In the genomic region with DNA sequence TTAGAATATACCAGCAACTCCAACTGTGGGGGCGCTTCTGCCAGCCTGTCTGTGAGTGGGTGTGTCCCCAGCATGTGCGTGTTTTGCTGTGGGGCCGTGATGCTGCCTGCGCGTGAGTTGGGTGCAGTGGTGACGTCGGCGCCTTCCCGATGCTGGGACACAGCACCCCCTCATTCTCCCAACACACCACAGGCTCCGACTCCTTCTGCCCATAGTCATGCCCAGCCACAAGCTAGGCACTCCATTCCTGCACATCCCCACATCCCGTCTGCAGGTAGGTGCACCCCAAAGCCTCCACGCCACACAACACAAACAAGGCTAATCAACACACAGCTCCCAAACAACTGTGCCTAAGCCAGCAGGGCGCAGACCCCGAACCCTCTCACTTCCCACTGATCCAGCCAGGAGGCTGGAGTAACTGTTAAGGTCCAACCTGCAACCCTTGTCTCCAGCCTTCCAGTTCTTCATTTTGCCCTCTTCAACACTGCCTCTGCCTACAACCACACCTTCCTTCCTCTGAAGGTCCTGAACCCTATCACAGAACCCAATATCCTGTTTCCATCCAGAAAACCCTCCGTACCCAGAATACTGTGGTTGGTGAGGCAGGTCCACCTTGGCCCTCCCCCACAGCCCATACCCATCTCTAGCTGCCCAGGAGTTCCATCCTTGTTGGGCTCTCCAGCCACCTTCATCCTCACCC, we compare ENCODE assay signal across 8 mouse cellular contexts. TPM values are rescaled to one million over a fixed set of nuclear protein-coding genes. Genes with fewer than 3 reads are reported as not detected.
DNase-seq lines count a peak whose midpoint lies in the region; ATAC-seq and TF ChIP-seq lines count a peak whose summit lies in the region.

No protein-coding gene starts in this region.

- H3K27me3 ChIP-seq in heart, embryonic 16.5 days (ENCODE audit: control insufficient read depth, insufficient read depth, low read length): peaks cover 83% of the 10 kb centered on the region
- H3K27me3 ChIP-seq in myocyte (ENCODE audit: control insufficient read depth, insufficient read depth, insufficient read length): peaks cover 26% of the 10 kb centered on the region

- TF ChIP-seq POLR2A in myocyte (IDR thresholded peaks at IDR 0.05; ENCODE audit: insufficient read length, low read depth): no peak

- 35% methylated on average over 15 of the region's 15 CpGs for WGBS in heart, embryonic 16.5 days

- ATAC-seq in heart, embryonic 16.5 days (replicated peaks; ENCODE audit: extremely low read depth, insufficient read depth, low FRiP score): no peak

- H3K36me3 ChIP-seq in heart, embryonic 16.5 days (ENCODE audit: control insufficient read depth, insufficient read depth): peaks cover 4% of the 10 kb centered on the region
- no peaks in the 10 kb centered on the region for H3K36me3 ChIP-seq in myocyte (ENCODE audit: control insufficient read depth, insufficient read depth)

- no peak for TF ChIP-seq CTCF in gastrocnemius, adult 2 months (IDR thresholded peaks at IDR 0.05)

- H3K4me1 ChIP-seq in heart, embryonic 16.5 days (ENCODE audit: control insufficient read depth, insufficient read depth, low read length): peaks cover 14% of the 10 kb centered on the region

- intact Hi-C loops in gastrocnemius, adult 2 months (cut with DNase I): no loop called here
- intact Hi-C loops in gastrocnemius, postnatal 36 days (cut with DNase I): no loop called here
- intact Hi-C loops in left cerebral cortex, postnatal 10 days (cut with DNase I): no loop called here

- no peak for DNase-seq in gastrocnemius, adult 2 months
- no peak for DNase-seq in gastrocnemius, postnatal 36 days
- peak; percentile 32 for DNase-seq in urinary bladder, adult 2 months (ENCODE audit: low spot score)
- DNase-seq in urinary bladder, postnatal 14 days (ENCODE audit: low spot score): no peak
- peak; percentile 72 to 75 for DNase-seq in left cerebral cortex, postnatal 10 days (ENCODE audit: extremely low spot score in 1 of 2, low spot score in 2 of 2)
- no peak for DNase-seq in adipocyte (ENCODE audit: low spot score)

- H3K27ac ChIP-seq in gastrocnemius, adult 2 months: no peak overlapping the region
- no peak overlapping the region for H3K27ac ChIP-seq in heart, embryonic 16.5 days (ENCODE audit: low read length)

- H3K9me3 ChIP-seq in heart, embryonic 16.5 days (replicated peaks; ENCODE audit: control insufficient read depth, low read length): no peaks in the 10 kb centered on the region

- H3K79me2 ChIP-seq in myocyte (ENCODE audit: control insufficient read depth, insufficient read depth): no peaks in the 10 kb centered on the region

- H3K9ac ChIP-seq in heart, embryonic 16.5 days (ENCODE audit: low read length): no peak overlapping the region; the same call in 1 of the 2 replicates

- H3K4me3 ChIP-seq in gastrocnemius, adult 2 months: peak overlapping the region; percentile 63
- H3K4me3 ChIP-seq in heart, embryonic 16.5 days (ENCODE audit: low read length): peak overlapping the region; percentile 50
- no peak overlapping the region for H3K4me3 ChIP-seq in myocyte

- no peak overlapping the region for H3ac ChIP-seq in myocyte (ENCODE audit: control insufficient read depth, insufficient read length)

- peak overlapping the region; percentile 68 for H3K4me2 ChIP-seq in heart, embryonic 16.5 days (ENCODE audit: low read depth, low read length)
- H3K4me2 ChIP-seq in myocyte (ENCODE audit: low read depth): peak overlapping the region; percentile 18

TF ChIP-seq in myocyte, 11 proteins besides CTCF, POLR2A, EP300 and RAD21:
- no peak for TF ChIP-seq SRF (IDR thresholded peaks at IDR 0.05; ENCODE audit: control insufficient read depth, insufficient read length, low read depth)
- no peak for TF ChIP-seq MYOG (IDR thresholded peaks at IDR 0.05; ENCODE audit: control insufficient read depth in 1 of 3, insufficient read depth in 1 of 3, insufficient read length in 2 of 3, low read depth in 2 of 3)
- no peak for TF ChIP-seq POLR2AphosphoS2 (IDR thresholded peaks at IDR 0.05; ENCODE audit: insufficient read length, low read depth)
- TF ChIP-seq USF1 (IDR thresholded peaks at IDR 0.05; ENCODE audit: low read depth): no peak
- no peak for TF ChIP-seq MAX (IDR thresholded peaks at IDR 0.05; ENCODE audit: low read depth)
- no peak for TF ChIP-seq MYOD1 (IDR thresholded peaks at IDR 0.05; ENCODE audit: control insufficient read depth in 1 of 3, insufficient read length in 2 of 3, low read depth in 2 of 3)
- no peak for TF ChIP-seq TCF3 (IDR thresholded peaks at IDR 0.05; ENCODE audit: insufficient read length, low read depth)
- TF ChIP-seq REST (IDR thresholded peaks at IDR 0.05; ENCODE audit: insufficient read depth, insufficient read length): no peak
- TF ChIP-seq TCF12 (IDR thresholded peaks at IDR 0.05; ENCODE audit: insufficient read depth, poor library complexity, severe bottlenecking): no peak
- TF ChIP-seq E2F4 (IDR thresholded peaks at IDR 0.05; ENCODE audit: insufficient read depth): no peak
- TF ChIP-seq CEBPB (IDR thresholded peaks at IDR 0.05; ENCODE audit: insufficient read depth, poor library complexity, severe bottlenecking): no peak

RNA-seq across cellular contexts. Expression of a gene that starts 10.0 kb away (rescaled TPM):
- under 1 TPM; 0.14 to 0.36 TPM for total RNA-seq in gastrocnemius, adult 2 months (2021)
- under 1 TPM; 0.51 to 0.62 TPM for total RNA-seq in gastrocnemius, postnatal 36 days (2021)
- polyA plus RNA-seq in urinary bladder, adult 2 months (2012; rRNA removed): 156 and 191 TPM in 2 replicates
- polyA plus RNA-seq in heart, embryonic 16.5 days (2015; fragmentation: Nextera tagmentation; extraction: Ambion mirVana): 4.1 and 5.1 TPM in 2 replicates
- 100 to 1,000 TPM; 631 to 653 TPM for total RNA-seq in left cerebral cortex, postnatal 10 days (2021)
- polyA plus RNA-seq in myocyte (2012; fragmentation: generic; extraction: Trizol): 11.7 TPM

RNA-seq across cellular contexts. Expression of a gene that starts 11.0 kb away (rescaled TPM):
- 1 to 10 TPM; 2.9 to 3.8 TPM for total RNA-seq in gastrocnemius, adult 2 months (2021)
- total RNA-seq in gastrocnemius, postnatal 36 days (2021): 1 to 10 TPM; 2.7 to 2.9 TPM
- polyA plus RNA-seq in urinary bladder, adult 2 months (2012; rRNA removed): 11.0 and 11.7 TPM in 2 replicates
- polyA plus RNA-seq in heart, embryonic 16.5 days (2015; fragmentation: Nextera tagmentation; extraction: Ambion mirVana): 11.0 and 12.8 TPM in 2 replicates
- 10 to 100 TPM; 25.9 to 29.2 TPM for total RNA-seq in left cerebral cortex, postnatal 10 days (2021)
- polyA plus RNA-seq in myocyte (2012; fragmentation: generic; extraction: Trizol): 15.3 TPM

RNA-seq across cellular contexts. Expression of a gene that starts 12.9 kb away (rescaled TPM):
- 1 to 10 TPM; 8.2 to 8.5 TPM for total RNA-seq in gastrocnemius, adult 2 months (2021)
- total RNA-seq in gastrocnemius, postnatal 36 days (2021): 1 to 10 TPM; 7.3 to 8.6 TPM
- polyA plus RNA-seq in urinary bladder, adult 2 months (2012; rRNA removed): 23.0 and 24.7 TPM in 2 replicates
- 13.3 and 14.1 TPM in 2 replicates for polyA plus RNA-seq in heart, embryonic 16.5 days (2015; fragmentation: Nextera tagmentation; extraction: Ambion mirVana)
- 1 to 10 TPM; 2.0 to 2.4 TPM for total RNA-seq in left cerebral cortex, postnatal 10 days (2021)
- 67.2 TPM for polyA plus RNA-seq in myocyte (2012; fragmentation: generic; extraction: Trizol)

RNA-seq across cellular contexts. Expression of a gene that starts 21.5 kb away (rescaled TPM):
- total RNA-seq in gastrocnemius, adult 2 months (2021): 10 to 100 TPM; 58.2 to 67.6 TPM
- total RNA-seq in gastrocnemius, postnatal 36 days (2021): 10 to 100 TPM; 55.9 to 56.4 TPM
- polyA plus RNA-seq in urinary bladder, adult 2 months (2012; rRNA removed): 114 and 120 TPM in 2 replicates
- 142 and 150 TPM in 2 replicates for polyA plus RNA-seq in heart, embryonic 16.5 days (2015; fragmentation: Nextera tagmentation; extraction: Ambion mirVana)
- total RNA-seq in left cerebral cortex, postnatal 10 days (2021): 100 to 1,000 TPM; 183 to 200 TPM
- polyA plus RNA-seq in myocyte (2012; fragmentation: generic; extraction: Trizol): 165 TPM

RNA-seq across cellular contexts. Expression of a gene that starts 23.9 kb away (rescaled TPM):
- 1 to 10 TPM in 1 of 2 experiments, under 1 TPM in 1; 0.82 to 1.2 TPM for total RNA-seq in gastrocnemius, adult 2 months (2021)
- total RNA-seq in gastrocnemius, postnatal 36 days (2021): 1 to 10 TPM in 1 of 2 experiments, under 1 TPM in 1; 0.79 to 1.1 TPM
- polyA plus RNA-seq in urinary bladder, adult 2 months (2012; rRNA removed): 4.8 and 5.2 TPM in 2 replicates
- polyA plus RNA-seq in heart, embryonic 16.5 days (2015; fragmentation: Nextera tagmentation; extraction: Ambion mirVana): 6.0 TPM in 2 replicates
- total RNA-seq in left cerebral cortex, postnatal 10 days (2021): 10 to 100 TPM; 22.0 to 23.5 TPM
- 1.9 TPM for polyA plus RNA-seq in myocyte (2012; fragmentation: generic; extraction: Trizol)

Comparison
In these comparisons a context has a peak if more than half of its experiments do, and no peak if none do; other contexts are left out.
1. DNase-seq: peak in urinary bladder, adult 2 months (single experiment) and left cerebral cortex, postnatal 10 days (2 of 2); none in gastrocnemius, adult 2 months (single experiment), gastrocnemius, postnatal 36 days (0 of 2), urinary bladder, postnatal 14 days (single experiment) and adipocyte (single experiment).
2. RNA of a gene that starts 10.0 kb away (total RNA-seq): 631 to 653 TPM in left cerebral cortex, postnatal 10 days; 0.51 to 0.62 TPM in gastrocnemius, postnatal 36 days and 0.14 to 0.36 TPM in gastrocnemius, adult 2 months; every median in the first group is over 100 times any median in the second.
3. RNA of a gene that starts 11.0 kb away (total RNA-seq): 25.9 to 29.2 TPM in left cerebral cortex, postnatal 10 days; 2.9 to 3.8 TPM in gastrocnemius, adult 2 months and 2.7 to 2.9 TPM in gastrocnemius, postnatal 36 days; every median in the first group is over 4 times any median in the second.